Mouse (Mus musculus) left cerebral cortex, adult 9 months (tissue): ENCODE data around the gene Zfp384.
"Not testable (repeated sequence)": the region's sequence is repeated elsewhere in the genome, so short reads cannot be mapped to it uniquely, and the experiment has no call there.

Experiments
- DNase-seq, 2 experiments: peaks; one replicate each; pipeline ENCODE4 v3.0.0; 2022; ENCODE audit warnings: low spot score in 2 of 2

The Zfp384 gene

GRCm38 (mm10) chr6:125009181-125010073, 482 bp downstream of the Zfp384 start:
- peak in 1 of 2 experiments; percentile 64 for DNase-seq

- no peak for DNase-seq
Observed at GRCm38 (mm10) chr6:125017682-125018081, 8.7 kb downstream of the Zfp384 start.

GRCm38 (mm10) chr6:125030532-125030931, 21.6 kb downstream of the Zfp384 start:
- DNase-seq, result not testable (repeated sequence)

GRCm38 (mm10) chr6:125031604-125032003, 22.7 kb downstream of the Zfp384 start:
- DNase-seq, result no peak

- no peak for DNase-seq
Observed at GRCm38 (mm10) chr6:125038666-125039065, 29.7 kb downstream of the Zfp384 start.

- no peak for DNase-seq
Observed at GRCm38 (mm10) chr6:125039131-125039530, 30.2 kb downstream of the Zfp384 start.

GRCm38 (mm10) chr6:125039533-125040153, 30.7 kb downstream of the Zfp384 start, which contains the start of gene Ing4:
Gene Ing4 (plus strand): TSS chr6:125039760.
- peak; percentile 90 to 91 for DNase-seq

- no peak for DNase-seq
Observed at GRCm38 (mm10) chr6:125040221-125040620, 31.3 kb downstream of the Zfp384 start.

- no peak for DNase-seq
Observed at GRCm38 (mm10) chr6:125041047-125041446, 32.1 kb downstream of the Zfp384 start.

GRCm38 (mm10) chr6:125042081-125042480, 33.1 kb downstream of the Zfp384 start:
- no peak for DNase-seq

- DNase-seq, result peak in 1 of 2 experiments; percentile 73
Observed at GRCm38 (mm10) chr6:125046691-125047090, 37.7 kb downstream of the Zfp384 start.

- no peak for DNase-seq
Observed at GRCm38 (mm10) chr6:125049678-125050077, 40.7 kb downstream of the Zfp384 start, which contains the start of gene Acrbp. Gene Acrbp (plus strand): TSS chr6:125049689.

GRCm38 (mm10) chr6:125051237-125051636, 42.3 kb downstream of the Zfp384 start:
- no peak for DNase-seq

- DNase-seq, result no peak
Observed at GRCm38 (mm10) chr6:125061493-125061892, 52.5 kb downstream of the Zfp384 start.

GRCm38 (mm10) chr6:125062511-125062910, 53.6 kb downstream of the Zfp384 start:
- no peak for DNase-seq

GRCm38 (mm10) chr6:125063906-125064305, 55.0 kb downstream of the Zfp384 start:
- DNase-seq, result no peak

- DNase-seq, result not testable (repeated sequence)
Observed at GRCm38 (mm10) chr6:125065223-125065622, 56.3 kb downstream of the Zfp384 start.

GRCm38 (mm10) chr6:125067571-125067995, 58.6 kb downstream of the Zfp384 start, which contains the start of gene Lpar5:
Gene Lpar5 (plus strand): TSS chr6:125067920.
- no peak for DNase-seq

- DNase-seq, result no peak
Observed at GRCm38 (mm10) chr6:125071170-125071895, 62.4 kb downstream of the Zfp384 start.

- peak in 1 of 2 experiments; percentile 41 for DNase-seq
Observed at GRCm38 (mm10) chr6:125071896-125072279, 62.9 kb downstream of the Zfp384 start.

GRCm38 (mm10) chr6:125073825-125074224, 64.9 kb downstream of the Zfp384 start:
- DNase-seq, result no peak

GRCm38 (mm10) chr6:125081394-125081793, 72.4 kb downstream of the Zfp384 start:
- DNase-seq, result no peak
